Mouse (Mus musculus) gastrocnemius, postnatal 25 days (tissue): ENCODE data around the gene Wnt5b. TPM values are rescaled to one million over a fixed set of nuclear protein-coding genes. Genes with fewer than 3 reads are reported as not detected.
A peak's percentile ranks its signal among the peaks of the same experiment; 100 is the strongest.
"Not testable (repeated sequence)": the region's sequence is repeated elsewhere in the genome, so short reads cannot be mapped to it uniquely, and the experiment has no call there.

Experiments
- DNase-seq: peaks from one replicate; pipeline ENCODE4 v3.0.0; 2022
- total RNA-seq, 2 experiments: library from RNA; stranded (reverse); gene quantifications; 1 replicate in 1 of 2; 2 replicates in 1 of 2; pipeline ENCODE4 v1.2.3; 2021

Wnt5b gene
- total RNA-seq, 2 experiments from 2014 or later = 0.88 to 1.1 TPM

GRCm38 (mm10) chr6:119482958-119483600, 61.1 kb downstream of the Wnt5b start:
- DNase-seq = no peak

- not testable (repeated sequence) for DNase-seq
Measured at GRCm38 (mm10) chr6:119481741-119482390, 62.3 kb downstream of the Wnt5b start.

GRCm38 (mm10) chr6:119480706-119481331, 63.3 kb downstream of the Wnt5b start:
- no peak for DNase-seq

- peak; percentile 58 for DNase-seq
Measured at GRCm38 (mm10) chr6:119479876-119480705, 64.1 kb downstream of the Wnt5b start.

- no peak for DNase-seq
Measured at GRCm38 (mm10) chr6:119479343-119479875, 64.7 kb downstream of the Wnt5b start, which contains the start of gene Fbxl14. Fbxl14 (plus strand) TSS chr6:119479668.

- peak; percentile 82 for DNase-seq
Measured at GRCm38 (mm10) chr6:119478560-119479342, 65.4 kb downstream of the Wnt5b start.

GRCm38 (mm10) chr6:119477686-119478310, 66.3 kb downstream of the Wnt5b start:
- DNase-seq = no peak

- DNase-seq = no peak
Measured at GRCm38 (mm10) chr6:119475988-119476387, 68.2 kb downstream of the Wnt5b start.

- DNase-seq = no peak
Measured at GRCm38 (mm10) chr6:119473992-119474391, 70.2 kb downstream of the Wnt5b start.

GRCm38 (mm10) chr6:119473446-119473845, 70.7 kb downstream of the Wnt5b start:
- DNase-seq = no peak

- no peak for DNase-seq
Measured at GRCm38 (mm10) chr6:119472705-119473104, 71.4 kb downstream of the Wnt5b start.

GRCm38 (mm10) chr6:119472135-119472534, 72.0 kb downstream of the Wnt5b start:
- peak; percentile 44 for DNase-seq

- no peak for DNase-seq
Measured at GRCm38 (mm10) chr6:119470777-119471176, 73.4 kb downstream of the Wnt5b start.

GRCm38 (mm10) chr6:119467785-119468059, 76.4 kb downstream of the Wnt5b start:
- no peak for DNase-seq

GRCm38 (mm10) chr6:119466921-119467784, 77.0 kb downstream of the Wnt5b start:
- DNase-seq = peak; percentile 56

- no peak for DNase-seq
Measured at GRCm38 (mm10) chr6:119466161-119466560, 78.0 kb downstream of the Wnt5b start.

- no peak for DNase-seq
Measured at GRCm38 (mm10) chr6:119460391-119460790, 83.8 kb downstream of the Wnt5b start.

GRCm38 (mm10) chr6:119459041-119459440, 85.1 kb downstream of the Wnt5b start:
- no peak for DNase-seq

- no peak for DNase-seq
Measured at GRCm38 (mm10) chr6:119458166-119458565, 86.0 kb downstream of the Wnt5b start.

GRCm38 (mm10) chr6:119451981-119452499, 92.1 kb downstream of the Wnt5b start:
- DNase-seq = peak; percentile 28
